Mouse (Mus musculus) ES-E14 (cell line): ENCODE data around the gene Plod3. TPM values are rescaled to one million over a fixed set of nuclear protein-coding genes. Genes with fewer than 3 reads are reported as not detected.
A peak's percentile ranks its signal among the peaks of the same experiment; 100 is the strongest.

Source experiments
- DNase-seq: peaks from one replicate; pipeline ENCODE4 v3.0.0-alpha.2; 2013; ENCODE audit warnings: low read depth, low spot score
- H3K27ac ChIP-seq: 2 replicates; pipeline ENCODE4 v1.5.1; 2012; ENCODE audit warnings: low read depth, mild to moderate bottlenecking, low read length, moderate library complexity, mixed read lengths; ENCODE audit not compliant: poor library complexity, insufficient read depth, severe bottlenecking
- H3K36me3 ChIP-seq: 2 replicates; pipeline ENCODE4 v1.6.1; 2012; ENCODE audit warnings: mild to moderate bottlenecking, low read length, moderate library complexity, mixed read lengths; ENCODE audit not compliant: control insufficient read depth, poor library complexity, insufficient read depth, severe bottlenecking
- H3K4me1 ChIP-seq, 2 experiments: fragments of 150-350 bp in 1 of 2; sonication (generic) in 1 of 2; 2 replicates each; pipeline ENCODE4 v1.6.1; 2012; ENCODE audit warnings: low read length in 2 of 2, mild to moderate bottlenecking in 1 of 2, mixed read lengths in 1 of 2; ENCODE audit not compliant: control insufficient read depth in 2 of 2, insufficient read depth in 2 of 2, poor library complexity in 1 of 2
- H3K4me3 ChIP-seq, 2 experiments: fragments of 150-350 bp in 1 of 2; sonication (generic) in 1 of 2; 2 replicates each; pipeline ENCODE4 v1.5.1; 2012; ENCODE audit warnings: low read length in 2 of 2, low read depth in 1 of 2, mild to moderate bottlenecking in 1 of 2, mixed read lengths in 1 of 2; ENCODE audit not compliant: insufficient read depth in 1 of 2, poor library complexity in 1 of 2, severe bottlenecking in 1 of 2
- H3K9ac ChIP-seq: 2 replicates; pipeline ENCODE4 v1.6.1; 2012; ENCODE audit warnings: low read depth, mild to moderate bottlenecking, low read length, mixed read lengths; ENCODE audit not compliant: poor library complexity, insufficient read depth, severe bottlenecking
- H3K9me3 ChIP-seq: fragments of 150-350 bp; sonication (generic); 2 replicates; pipeline ENCODE4 v1.6.1; 2012; ENCODE audit warnings: low read depth, mild to moderate bottlenecking, low read length; ENCODE audit not compliant: control insufficient read depth, insufficient read depth
- CHD2 ChIP-seq: IDR thresholded peaks from 2 replicates; pipeline ENCODE4 v1.6.1; 2014; ENCODE audit warnings: mild to moderate bottlenecking, low read depth, low read length, inconsistent platforms
- HCFC1 ChIP-seq: IDR thresholded peaks from 2 replicates; pipeline ENCODE4 v1.6.1; 2012; ENCODE audit warnings: low read length, inconsistent platforms, borderline replicate concordance; ENCODE audit not compliant: insufficient read depth
- MAFK ChIP-seq: IDR thresholded peaks from 2 replicates; pipeline ENCODE4 v1.6.1; 2014; ENCODE audit warnings: mild to moderate bottlenecking, low read depth, low read length, inconsistent platforms; ENCODE audit not compliant: insufficient read depth
- ZC3H11A ChIP-seq: IDR thresholded peaks from 2 replicates; pipeline ENCODE4 v1.6.1; 2012; ENCODE audit warnings: low read depth, mild to moderate bottlenecking, inconsistent platforms, low read length, borderline replicate concordance
- ZNF384 ChIP-seq: IDR thresholded peaks from 2 replicates; pipeline ENCODE4 v1.6.1; 2012; ENCODE audit warnings: low read depth, low read length, inconsistent platforms
- in situ Hi-C, 2 experiments: fragments of 600-800 bp; cut with MboI; formaldehyde crosslinking; loops; one replicate each; pipeline ENCODE4 v1.15.1; 2025; ENCODE audit warnings: low sequenced_read_pairs in 2 of 2, inconsistent platforms in 1 of 2; ENCODE audit not compliant: unreplicated experiment in 2 of 2
- total RNA-seq: library from RNA; depleted of rRNA; stranded (reverse); fragments of 300-350 nt; gene quantifications from 2 replicates; pipeline ENCODE4 v1.2.3, GENCODE M21; 2012

The Plod3 gene
- total RNA-seq, 1 experiment = 155 TPM

DNA sequence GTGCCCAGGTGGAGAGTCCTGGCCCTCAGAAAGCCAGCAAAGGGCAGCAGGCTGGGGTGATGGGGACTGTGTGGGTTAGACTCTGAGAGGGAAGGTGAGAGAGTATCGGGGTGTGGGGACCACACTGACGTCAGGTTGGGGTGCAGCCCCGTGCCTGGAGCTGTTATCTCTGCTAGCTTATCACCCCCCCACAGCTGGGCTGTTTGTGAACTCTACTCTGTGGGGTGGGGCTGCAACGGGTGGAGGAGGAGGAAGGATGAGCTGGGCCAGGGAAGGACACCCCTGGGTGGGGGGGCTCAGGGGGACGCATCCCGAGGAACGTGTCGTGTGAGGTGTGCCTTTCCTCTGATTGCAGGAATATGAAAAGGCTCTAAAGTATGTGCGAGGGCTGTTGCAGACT lies 21.6 kb upstream of the Plod3 start:
- H3K4me3 ChIP-seq = no peak overlapping the region
- peaks cover 7 to 32% of the 10 kb centered on the region in 2 experiments; a peak in 3 of 4 replicates for H3K4me1 ChIP-seq
- in situ Hi-C loops = no loop called here
- no peak overlapping the region for H3K27ac ChIP-seq
- TF ChIP-seq ZC3H11A (no peak), CHD2 (no peak), HCFC1 (no peak), MAFK (no peak), ZNF384 (no peak)
- H3K9me3 ChIP-seq = no peaks in the 10 kb centered on the region
- DNase-seq = no peak
- no peak overlapping the region for H3K9ac ChIP-seq
- peaks cover 36% of the 10 kb centered on the region for H3K36me3 ChIP-seq

DNA sequence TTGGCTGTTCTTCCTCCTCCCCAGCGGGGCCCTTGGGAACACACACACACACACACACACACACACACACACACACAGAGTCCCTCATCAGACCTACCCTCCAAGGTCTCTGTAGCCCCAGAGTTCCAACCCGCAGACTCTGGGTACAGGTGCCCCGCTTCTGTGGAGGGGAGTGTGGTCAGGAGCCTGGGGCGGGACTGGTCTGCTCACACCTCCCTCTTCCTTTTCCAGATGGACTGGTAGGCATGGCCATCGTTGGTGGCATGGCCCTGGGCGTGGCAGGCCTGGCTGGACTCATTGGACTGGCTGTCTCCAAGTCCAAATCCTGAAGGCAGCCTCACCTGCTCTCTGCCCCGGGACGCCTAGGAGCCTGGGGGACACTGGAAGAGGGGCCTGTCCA lies 21.1 kb upstream of the Plod3 start:
- peak overlapping the region; percentile 36 for H3K9ac ChIP-seq
- DNase-seq = no peak
- in situ Hi-C loops = no loop called here
- no peaks in the 10 kb centered on the region for H3K9me3 ChIP-seq
- no peak overlapping the region for H3K27ac ChIP-seq
- peaks cover 7 to 32% of the 10 kb centered on the region in 2 experiments; a peak in 3 of 4 replicates for H3K4me1 ChIP-seq
- no peak for TF ChIP-seq CHD2
- TF ChIP-seq ZC3H11A = no peak
- no peak for TF ChIP-seq ZNF384
- no peak for TF ChIP-seq HCFC1
- no peak for TF ChIP-seq MAFK
- peaks cover 36% of the 10 kb centered on the region for H3K36me3 ChIP-seq
- H3K4me3 ChIP-seq = no peak overlapping the region

DNA sequence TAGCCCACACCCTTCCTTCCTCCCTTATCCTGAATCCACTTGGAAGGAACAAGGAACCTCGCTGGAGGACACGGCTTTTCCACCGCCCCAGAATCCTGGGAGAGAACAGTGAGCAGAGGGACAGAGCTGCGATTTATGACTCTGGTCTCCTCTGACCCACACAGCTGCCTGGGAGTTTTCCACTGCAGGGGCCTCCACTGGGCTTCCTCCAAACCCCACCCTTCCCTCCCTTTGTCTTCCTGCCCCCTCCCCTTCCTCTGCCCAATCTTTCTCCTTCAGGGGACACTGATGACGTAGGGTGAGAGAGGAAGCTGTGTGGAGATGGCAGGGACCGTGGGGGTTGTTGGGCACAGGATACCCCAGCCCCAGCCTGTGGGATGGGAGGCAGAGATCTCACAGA lies 20.5 kb upstream of the Plod3 start, which contains the start of gene Cldn15:
Cldn15 (plus strand) TSS at position 286 of the 400 bp plus-strand sequence.
- no peak for DNase-seq

DNA sequence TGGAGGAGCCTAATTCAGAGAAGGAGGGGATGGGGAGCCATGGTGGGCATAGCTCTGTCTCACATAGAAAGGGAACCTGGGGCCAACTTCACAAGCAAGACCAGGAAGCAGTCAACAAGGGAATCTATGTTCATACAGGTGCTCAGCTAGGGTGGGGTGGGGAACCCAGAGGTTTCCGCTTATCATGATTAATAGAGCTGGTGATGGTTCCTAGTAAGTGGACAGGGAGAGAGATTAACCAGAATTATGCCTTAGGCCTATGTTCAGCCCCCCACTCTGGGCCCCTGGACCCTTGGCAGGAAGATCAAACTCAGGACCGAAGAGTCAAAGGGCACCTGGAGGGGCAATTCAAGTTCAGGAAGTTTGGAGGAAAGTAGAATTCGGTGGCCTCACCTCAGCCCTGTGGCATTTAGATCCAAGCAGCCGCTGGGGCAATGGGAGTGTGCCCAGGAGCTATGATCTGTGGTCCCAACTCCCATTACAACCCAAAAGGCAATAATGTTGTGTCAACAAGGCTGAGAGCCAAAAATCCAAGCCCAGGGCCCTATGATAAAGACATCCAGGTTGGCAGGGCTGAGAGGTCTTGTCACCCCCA lies 19.9 kb upstream of the Plod3 start:
- Histone ChIP-seq H3K36me3 (peaks cover 36% of the 10 kb centered on the region), H3K9ac (no peak overlapping the region), H3K27ac (no peak overlapping the region), H3K9me3 (no peaks in the 10 kb centered on the region), H3K4me1 (peaks cover 3 to 32% of the 10 kb centered on the region in 2 experiments; a peak in 3 of 4 replicates), H3K4me3 (no peak overlapping the region)
- no peak for DNase-seq
- TF ChIP-seq ZC3H11A (no peak), ZNF384 (no peak)
- in situ Hi-C loops = no loop called here

More for the DNA sequence above, 20.5 kb upstream of the Plod3 start, which contains the start of gene Cldn15:
- no peak within 1 kb of the TSS for H3K27ac ChIP-seq
- peaks cover 36% of the 10 kb centered on the region for H3K36me3 ChIP-seq
- TF ChIP-seq ZC3H11A (no peak), HCFC1 (no peak), ZNF384 (no peak), MAFK (no peak), CHD2 (no peak)
- no peaks in the 10 kb centered on the region for H3K9me3 ChIP-seq
- peaks cover 4 to 32% of the 10 kb centered on the region in 2 experiments; a peak in 3 of 4 replicates for H3K4me1 ChIP-seq
- H3K9ac ChIP-seq = peak within 1 kb of the TSS; percentile 36
- no peak within 1 kb of the TSS for H3K4me3 ChIP-seq
- in situ Hi-C loops = no loop called here

DNA sequence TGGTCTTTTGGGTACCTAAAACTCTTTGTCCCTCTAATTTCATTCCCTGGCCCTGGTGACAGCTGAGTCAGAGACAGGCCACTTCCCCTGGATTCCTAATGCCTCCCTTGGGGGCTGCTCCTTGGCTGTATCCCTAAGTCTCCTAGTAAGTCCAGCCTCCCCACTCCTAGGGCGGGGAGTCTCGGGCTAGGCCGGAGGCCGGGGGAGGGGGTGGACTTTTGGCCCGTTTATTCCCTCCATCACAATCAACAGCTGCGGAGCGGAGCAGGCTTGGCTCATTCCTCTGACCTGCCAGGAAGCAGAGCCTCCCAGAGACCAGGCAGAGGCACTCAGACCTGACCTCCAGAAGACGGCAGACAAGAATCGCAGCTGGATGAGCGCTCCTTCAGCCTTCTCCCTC lies 19.2 kb upstream of the Plod3 start:
- Histone ChIP-seq H3K36me3 (peaks cover 36% of the 10 kb centered on the region), H3K9ac (no peak overlapping the region; the same call in 1 of the 2 replicates), H3K9me3 (no peaks in the 10 kb centered on the region), H3K4me3 (no peak overlapping the region), H3K27ac (no peak overlapping the region), H3K4me1 (peaks cover 3 to 32% of the 10 kb centered on the region in 2 experiments; a peak in 3 of 4 replicates)
- TF ChIP-seq ZC3H11A = no peak
- no peak for TF ChIP-seq CHD2
- no peak for TF ChIP-seq HCFC1
- TF ChIP-seq MAFK = no peak
- no peak for TF ChIP-seq ZNF384
- in situ Hi-C loops = no loop called here
- no peak for DNase-seq
